Mouse (Mus musculus) spleen, postnatal 36 days (tissue): Measurements from ENCODE around the gene Ifnb1.
"Not testable (repeated sequence)": the region's sequence is repeated elsewhere in the genome, so short reads cannot be mapped to it uniquely, and the experiment has no call there.

Source experiments
- DNase-seq, 2 experiments: peaks; one replicate each; pipeline ENCODE4 v3.0.0; 2022; ENCODE audit warnings: low spot score in 2 of 2, mixed read lengths in 1 of 2

Gene Ifnb1

DNA sequence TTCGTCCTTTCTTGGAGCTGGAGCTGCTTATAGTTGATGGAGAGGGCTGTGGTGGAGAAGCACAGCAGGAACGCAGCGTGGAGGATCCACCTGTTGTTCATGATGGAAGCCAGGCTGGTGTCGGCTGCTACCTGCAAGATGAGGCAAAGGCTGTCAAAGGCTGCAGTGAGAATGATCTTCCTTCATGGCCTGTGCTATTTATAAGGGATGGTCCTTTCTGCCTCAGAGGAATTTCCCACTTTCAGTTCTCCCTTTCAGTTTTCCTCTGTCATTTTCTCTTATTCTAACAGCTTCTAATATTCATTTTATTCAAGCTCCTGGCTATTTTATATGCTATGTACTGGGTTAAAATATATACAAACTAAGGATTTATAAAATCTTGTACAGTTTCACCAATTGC is at the start of gene Ifnb1:
Gene Ifnb1 (minus strand): TSS at position 101 of the 400 bp plus-strand sequence.
- DNase-seq, result no peak

DNA sequence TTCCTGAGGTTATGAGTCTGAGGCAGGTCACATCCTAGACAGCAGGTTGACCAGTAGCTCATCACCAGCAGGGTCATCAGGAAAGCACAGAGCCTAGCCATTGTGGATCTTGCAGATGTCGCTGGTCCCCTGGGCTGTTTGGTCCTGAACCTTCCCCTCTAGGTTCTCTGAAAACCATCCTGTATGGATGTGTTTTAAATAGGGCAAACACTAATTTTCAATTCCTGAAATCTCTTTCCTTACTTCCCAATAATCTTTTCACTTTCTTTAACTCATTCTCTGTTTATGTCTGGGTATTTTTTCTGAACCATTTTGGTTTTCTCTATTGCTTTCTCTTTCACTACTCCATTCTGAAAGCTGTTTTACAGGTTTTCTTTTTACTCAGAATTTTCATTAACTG is 49.1 kb upstream of the Ifnb1 start, which contains the start of gene Ifna14:
Gene Ifna14 (minus strand): TSS at position 101 of the 400 bp plus-strand sequence.
- DNase-seq, result no peak

GRCm38 (mm10) chr4:88561791-88562190 is 39.2 kb upstream of the Ifnb1 start:
- no peak for DNase-seq

DNA sequence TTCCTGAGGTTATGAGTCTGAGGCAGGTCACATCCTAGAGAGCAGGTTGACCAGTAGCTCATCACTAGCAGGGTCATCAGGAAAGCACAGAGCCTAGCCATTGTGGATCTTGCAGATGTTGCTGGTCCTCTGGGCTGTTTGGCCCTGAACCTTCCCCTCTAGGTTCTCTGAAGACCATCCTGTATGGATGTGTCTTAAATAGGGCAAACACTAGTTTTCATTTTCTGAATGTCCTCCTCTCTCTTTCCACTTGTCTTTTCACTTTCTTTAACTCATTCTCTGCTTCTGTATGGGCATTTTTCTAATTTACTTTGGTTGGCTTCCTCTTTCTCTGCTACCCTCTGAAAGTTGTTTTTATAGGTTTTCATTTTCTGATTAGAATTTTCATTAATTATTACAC is 35.6 kb upstream of the Ifnb1 start, which contains the start of gene Ifna15:
Gene Ifna15 (minus strand): TSS at position 101 of the 400 bp plus-strand sequence.
- DNase-seq, result not testable (repeated sequence)

DNA sequence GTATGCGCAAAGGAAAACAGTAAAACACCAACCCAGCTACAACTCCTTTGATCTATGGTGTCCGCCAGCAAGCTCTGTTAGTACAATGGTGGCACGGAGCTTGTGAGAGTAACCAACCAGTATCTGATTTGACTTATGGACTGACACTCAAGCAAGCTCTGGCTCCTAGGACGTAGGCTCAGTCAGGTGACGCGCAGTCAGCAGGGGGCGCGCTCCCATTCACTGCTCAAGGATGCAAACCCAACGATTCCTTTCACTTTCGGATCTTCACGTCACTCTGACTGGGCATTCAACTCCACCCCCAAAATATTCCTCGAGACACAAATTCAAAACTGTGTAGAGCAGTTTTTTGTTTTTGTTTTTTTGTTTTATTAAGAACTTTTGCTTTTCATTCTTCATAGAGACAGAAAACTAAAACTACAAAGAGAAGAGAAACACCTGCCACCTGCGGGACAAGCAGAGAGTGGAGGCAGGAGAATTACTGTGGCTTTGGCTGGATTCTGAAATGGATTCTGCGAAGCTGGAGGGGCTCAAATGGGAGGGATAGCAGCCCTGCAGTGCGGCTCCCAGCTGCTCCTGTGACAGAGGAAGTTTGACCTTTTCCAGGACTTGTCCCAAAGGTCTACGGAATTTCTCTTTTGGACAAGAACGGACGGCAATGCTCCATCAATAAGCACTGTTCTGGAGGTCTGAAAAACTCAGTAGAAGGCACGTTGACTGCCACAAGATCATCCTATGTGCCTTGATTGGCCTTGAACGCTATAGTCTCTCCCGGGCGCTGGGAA is 27.8 kb upstream of the Ifnb1 start:
- peak; percentile 70 to 77 for DNase-seq

- no peak for DNase-seq
These were observed 25.4 kb upstream of the Ifnb1 start for GRCm38 (mm10) chr4:88547986-88548385.

DNA sequence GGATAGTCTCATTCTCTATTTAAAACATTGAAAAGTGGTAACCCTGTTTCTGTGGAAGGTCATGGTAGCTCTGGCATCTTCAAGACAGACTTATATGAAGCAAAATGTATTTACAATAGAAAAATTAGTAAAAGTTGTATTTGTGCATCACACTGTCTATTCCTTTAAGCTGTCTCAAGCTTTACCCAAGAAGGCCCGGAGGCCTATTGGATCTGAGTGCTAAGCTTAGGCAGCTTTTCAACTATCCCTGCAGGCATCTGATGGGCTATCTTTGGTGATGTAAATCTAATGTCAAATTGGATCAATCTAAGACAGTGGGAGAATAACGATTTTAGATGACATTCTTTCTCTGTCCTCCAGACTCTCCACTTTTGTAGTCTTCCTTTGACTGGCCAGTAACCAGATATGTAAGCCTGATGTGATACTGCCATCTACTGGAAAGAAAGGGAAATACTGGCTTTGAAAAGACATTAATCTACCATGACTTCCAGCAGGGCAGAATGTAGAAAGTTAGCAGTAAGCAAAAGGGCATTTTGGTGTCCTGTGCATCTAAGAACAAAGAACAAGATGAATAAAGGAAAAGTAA is 21.2 kb upstream of the Ifnb1 start:
- DNase-seq, result peak in 1 of 2 experiments; percentile 31

GRCm38 (mm10) chr4:88537328-88537727 is 14.8 kb upstream of the Ifnb1 start:
- peak; percentile 3 to 28 for DNase-seq

- DNase-seq, result no peak
These were observed 14.1 kb upstream of the Ifnb1 start for GRCm38 (mm10) chr4:88536640-88537039.

DNA sequence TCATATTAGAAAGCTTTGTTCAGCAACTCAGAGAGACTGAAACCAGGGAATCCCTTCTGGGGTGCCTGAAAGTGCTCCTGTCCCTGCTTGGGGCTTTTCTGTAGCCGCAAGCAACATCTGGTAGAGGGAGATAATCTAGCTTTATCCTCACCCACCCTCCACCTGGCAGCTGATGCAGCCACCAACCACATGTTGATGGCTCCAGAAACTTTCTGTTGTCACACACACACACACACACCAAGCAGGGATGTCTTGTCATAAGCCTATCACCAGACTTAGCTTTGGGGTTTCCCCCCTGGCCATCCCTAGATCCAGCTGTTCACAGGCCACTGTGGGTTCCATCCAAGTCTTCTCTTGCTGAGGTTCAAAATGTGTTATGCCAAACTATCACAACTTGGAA is 13.2 kb upstream of the Ifnb1 start:
- DNase-seq, result peak; percentile 7 to 12

- no peak for DNase-seq
These were observed 12.3 kb upstream of the Ifnb1 start for GRCm38 (mm10) chr4:88534903-88535302.

- DNase-seq, result no peak
These were observed 10.9 kb upstream of the Ifnb1 start for GRCm38 (mm10) chr4:88533499-88533898.

GRCm38 (mm10) chr4:88530892-88531291 is 8.3 kb upstream of the Ifnb1 start:
- no peak for DNase-seq

DNA sequence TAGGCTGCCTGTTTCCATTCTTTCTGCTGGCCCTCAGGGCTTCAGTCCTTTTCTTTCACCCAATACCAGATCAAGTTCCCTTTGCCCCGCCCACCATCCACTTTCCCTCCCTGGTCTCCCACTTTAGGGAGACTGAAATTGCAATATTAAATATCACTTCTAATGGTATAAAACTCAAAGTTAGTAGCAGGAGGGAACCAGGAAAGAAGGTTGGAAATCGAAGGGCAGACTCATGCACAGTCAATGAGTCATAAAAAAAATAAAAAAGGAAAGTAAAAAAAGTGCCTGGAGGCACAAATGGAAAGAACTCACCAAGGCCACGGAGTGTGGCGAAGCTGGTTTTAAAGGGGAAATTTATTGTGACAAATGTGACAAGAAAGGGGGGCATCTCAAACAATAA is 7.7 kb upstream of the Ifnb1 start:
- no peak for DNase-seq

DNA sequence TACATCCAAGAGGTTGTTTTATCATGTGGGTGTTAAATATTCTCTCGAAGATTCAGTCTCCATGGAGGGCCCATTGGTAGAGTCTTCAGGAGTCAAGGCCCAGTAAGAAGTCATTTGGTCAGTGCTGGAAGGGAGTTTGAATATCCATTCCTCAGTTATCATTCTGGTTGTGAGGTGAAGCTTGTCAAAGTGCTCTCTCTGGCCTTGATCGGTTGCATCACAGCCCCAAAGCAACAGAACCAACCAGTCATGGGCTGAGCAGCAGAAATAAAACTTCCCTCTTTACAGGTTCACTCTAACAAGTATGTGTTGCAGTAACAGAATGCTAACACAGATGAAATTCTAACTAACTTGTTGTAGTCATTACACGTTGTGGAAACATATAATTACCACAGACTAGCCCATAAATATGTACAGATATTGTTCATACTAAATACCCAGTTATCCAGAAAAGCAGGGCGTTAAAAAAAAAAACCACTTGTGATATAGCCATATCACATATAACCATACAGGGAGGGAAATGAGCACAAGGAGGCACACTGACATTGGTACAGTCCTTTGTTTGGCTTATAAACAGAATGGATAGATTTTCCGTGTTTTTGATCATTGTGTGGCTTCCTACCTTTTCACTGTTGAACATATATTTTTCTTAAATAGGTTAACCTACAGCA is 3.9 kb upstream of the Ifnb1 start:
- DNase-seq, result no peak

- no peak for DNase-seq
These were observed 2.8 kb upstream of the Ifnb1 start for GRCm38 (mm10) chr4:88525393-88525792.

DNA sequence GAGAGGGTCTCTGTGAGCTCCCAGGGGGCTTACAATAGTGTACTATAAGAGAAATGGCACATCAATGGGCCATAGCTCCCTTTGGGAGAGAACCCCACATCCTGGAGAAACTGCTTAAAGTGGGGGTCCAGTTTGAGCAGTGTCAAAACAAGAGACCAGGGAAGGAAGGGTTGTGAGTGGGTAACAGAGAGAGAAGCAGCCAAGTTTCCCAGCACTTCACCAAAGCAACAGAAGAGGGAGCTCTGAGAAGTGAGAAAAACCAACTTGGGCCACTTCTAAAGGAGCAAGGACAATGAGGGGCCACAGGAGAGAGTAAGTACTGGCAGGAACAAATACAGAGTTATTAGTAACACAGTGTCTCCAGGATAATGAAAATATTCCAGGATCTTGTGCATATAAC is 667 bp upstream of the Ifnb1 start:
- DNase-seq, result no peak

DNA sequence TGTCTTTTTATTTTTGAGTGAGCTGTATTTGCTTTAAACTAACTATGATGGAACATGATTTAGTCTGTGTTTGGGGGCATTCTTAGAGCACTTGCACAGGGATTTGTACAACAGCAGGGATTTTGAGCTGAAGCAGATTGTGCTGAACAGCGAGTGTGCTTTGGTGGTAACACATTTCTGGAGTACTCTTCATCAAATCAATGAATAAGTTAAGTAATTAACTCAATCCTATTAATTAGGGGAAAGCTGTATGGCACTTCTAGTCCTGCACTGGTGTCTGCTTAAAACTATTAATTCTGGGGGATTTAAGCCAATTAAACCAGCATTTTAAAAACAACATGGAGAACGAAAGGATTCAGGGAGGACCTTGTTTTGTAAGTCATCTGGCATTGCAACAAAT is 4.6 kb downstream of the Ifnb1 start:
- no peak for DNase-seq

- no peak for DNase-seq
These were observed 6.8 kb downstream of the Ifnb1 start for GRCm38 (mm10) chr4:88515711-88516211.

- no peak for DNase-seq
These were observed 7.3 kb downstream of the Ifnb1 start for GRCm38 (mm10) chr4:88515250-88515649.

DNA sequence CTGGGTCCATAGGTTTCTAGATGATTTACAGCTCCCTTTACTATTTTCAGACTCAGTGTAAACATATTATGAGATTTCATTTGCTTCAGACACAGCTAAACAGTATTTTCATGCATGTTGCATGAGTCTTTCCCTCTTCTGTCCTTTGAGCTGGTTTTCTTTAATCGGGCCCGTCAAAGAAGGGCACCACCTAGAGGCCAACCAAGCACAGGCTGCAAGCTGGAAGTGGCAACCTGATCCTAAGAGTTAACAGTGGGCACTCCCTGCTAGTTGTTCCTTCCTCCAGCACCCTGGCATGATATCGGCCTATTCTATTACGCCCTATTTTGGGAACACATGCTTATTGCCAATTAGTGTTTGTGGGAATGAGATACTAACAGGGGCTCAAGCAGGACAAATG is 8.2 kb downstream of the Ifnb1 start:
- DNase-seq, result peak; percentile 18 to 26

GRCm38 (mm10) chr4:88513743-88514142 is 8.8 kb downstream of the Ifnb1 start:
- no peak for DNase-seq
